In genomic region chr3:19451022-19451421, GRCm38 (mm10) we compare ENCODE assay signal across 9 mouse cellular contexts.
DNase-seq lines count a peak whose midpoint lies in the region; ATAC-seq lines count a peak whose summit lies in the region.
"Had no signal": no experiment of that assay in that cellular context is flagged by ENCODE, and none has a peak within 500 bp of the region (broad histone marks: within the 10 kb centered on the region; RNA-seq: fewer than 3 reads in every experiment).

No protein-coding gene starts in this region.

- H3K4me2 ChIP-seq in hindbrain, embryonic 11.5 days (replicated peaks; ENCODE audit: low read depth, low read length): no peak overlapping the region
- no peak overlapping the region for H3K4me2 ChIP-seq in hindbrain, embryonic 12.5 days (replicated peaks)
- H3K4me2 ChIP-seq: limb, embryonic 13.5 days had no signal

- H3K4me1 ChIP-seq in hindbrain, embryonic 11.5 days (replicated peaks; ENCODE audit: control insufficient read depth, insufficient read depth, low read length): no peaks in the 10 kb centered on the region
- no peaks in the 10 kb centered on the region for H3K4me1 ChIP-seq in hindbrain, embryonic 12.5 days
- H3K4me1 ChIP-seq: limb, embryonic 13.5 days had no signal

- 46% methylated on average over 3 of the region's 3 CpGs for WGBS in hindbrain, embryonic 11.5 days
- 53% methylated on average over 3 of the region's 3 CpGs for WGBS in hindbrain, embryonic 12.5 days

- no peak overlapping the region for H3K4me3 ChIP-seq in hindbrain, embryonic 11.5 days (ENCODE audit: low read depth, low read length)
- no peak overlapping the region for H3K4me3 ChIP-seq in hindbrain, embryonic 12.5 days
- H3K4me3 ChIP-seq: limb, embryonic 13.5 days had no signal

- ATAC-seq in hindbrain, embryonic 11.5 days (ENCODE audit: low FRiP score): no peak
- ATAC-seq in hindbrain, embryonic 12.5 days (ENCODE audit: low FRiP score): no peak
- ATAC-seq in activated CD4-positive, CD25-positive, alpha-beta regulatory T cell, adult 4 months: peak; percentile 94

- H3K36me3 ChIP-seq in hindbrain, embryonic 11.5 days (ENCODE audit: control insufficient read depth, insufficient read depth, low read length): no peaks in the 10 kb centered on the region
- no peaks in the 10 kb centered on the region for H3K36me3 ChIP-seq in hindbrain, embryonic 12.5 days
- H3K36me3 ChIP-seq: limb, embryonic 13.5 days had no signal

- H3K27me3 ChIP-seq in hindbrain, embryonic 11.5 days (ENCODE audit: control insufficient read depth, insufficient read depth, low read length): no peaks in the 10 kb centered on the region
- H3K27me3 ChIP-seq in hindbrain, embryonic 12.5 days: no peaks in the 10 kb centered on the region
- H3K27me3 ChIP-seq: limb, embryonic 13.5 days had no signal

- no peak overlapping the region for H3K27ac ChIP-seq in hindbrain, embryonic 11.5 days (ENCODE audit: low read depth, low read length)
- H3K27ac ChIP-seq in hindbrain, embryonic 12.5 days: no peak overlapping the region
- H3K27ac ChIP-seq: limb, embryonic 13.5 days had no signal

- H3K9ac ChIP-seq in hindbrain, embryonic 11.5 days (ENCODE audit: low read depth, low read length): no peak overlapping the region
- no peak overlapping the region for H3K9ac ChIP-seq in hindbrain, embryonic 12.5 days
- H3K9ac ChIP-seq: limb, embryonic 13.5 days had no signal

- H3K9me3 ChIP-seq in hindbrain, embryonic 11.5 days (ENCODE audit: control insufficient read depth, low read length): no peaks in the 10 kb centered on the region
- H3K9me3 ChIP-seq in hindbrain, embryonic 12.5 days (replicated peaks): no peaks in the 10 kb centered on the region
- H3K9me3 ChIP-seq: limb, embryonic 13.5 days had no signal

- DNase-seq in hindbrain, embryonic 11.5 days (ENCODE audit: low spot score): peak; percentile 17
- peak; percentile 47 to 70 for DNase-seq in heart, adult 9 months (ENCODE audit: low spot score in 2 of 2)
- peak; percentile 71 for DNase-seq in lung, postnatal 25 days (ENCODE audit: low spot score)
- no peak for DNase-seq in testis, postnatal 14 days (ENCODE audit: low spot score)
- DNase-seq in cerebellum, adult 18-20 months: no peak
- no peak for DNase-seq in thymus, postnatal 10 days (ENCODE audit: low spot score in 2 of 2)

Comparison
In these comparisons a context has a peak if more than half of its experiments do, and no peak if none do; other contexts are left out.
1. DNase-seq: peak in hindbrain, embryonic 11.5 days (single experiment), heart, adult 9 months (2 of 2) and lung, postnatal 25 days (single experiment); none in testis, postnatal 14 days (single experiment), cerebellum, adult 18-20 months (0 of 2) and thymus, postnatal 10 days (0 of 2).